In genomic region chr4:79362522-79362921, GRCm38 (mm10) we compare ENCODE assay signal across 17 mouse cellular contexts.
"Had no signal": no experiment of that assay in that cellular context is flagged by ENCODE, and none has a peak within 500 bp of the region (broad histone marks: within the 10 kb centered on the region; RNA-seq: fewer than 3 reads in every experiment).

No protein-coding gene starts in this region.

- DNase-seq: lung, adult 2 months; lung, postnatal 14 days; lung, postnatal 36 days; right cerebral cortex, postnatal 14 days; thymus, adult 2 months; thymus, postnatal 25 days; thymus, postnatal 4 days had no signal

- H3K4me2 ChIP-seq: lung, embryonic 15.5 days; midbrain, embryonic 11.5 days; midbrain, embryonic 13.5 days; midbrain, embryonic 15.5 days; neural tube, embryonic 12.5 days; stomach, embryonic 15.5 days had no signal

- H3K27me3 ChIP-seq: lung, embryonic 15.5 days; megakaryocyte, embryonic 14.5 days; midbrain, embryonic 13.5 days; midbrain, embryonic 15.5 days; neural tube, embryonic 12.5 days; stomach, embryonic 15.5 days had no signal

- H3K27ac ChIP-seq: lung, embryonic 15.5 days; macrophage; midbrain, embryonic 13.5 days; midbrain, embryonic 15.5 days; neural tube, embryonic 12.5 days; stomach, embryonic 15.5 days; stomach, postnatal 0 days had no signal

- H3K4me3 ChIP-seq: lung, embryonic 15.5 days; megakaryocyte, embryonic 14.5 days; midbrain, embryonic 13.5 days; midbrain, embryonic 15.5 days; neural tube, embryonic 12.5 days; stomach, embryonic 15.5 days had no signal

- H3K36me3 ChIP-seq: lung, embryonic 15.5 days; midbrain, embryonic 13.5 days; midbrain, embryonic 15.5 days; neural tube, embryonic 12.5 days; stomach, embryonic 15.5 days had no signal

- H3K4me1 ChIP-seq: lung, embryonic 15.5 days; megakaryocyte, embryonic 14.5 days; midbrain, embryonic 13.5 days; midbrain, embryonic 15.5 days; neural tube, embryonic 12.5 days; stomach, embryonic 15.5 days had no signal

- H3K9me3 ChIP-seq: lung, embryonic 15.5 days; megakaryocyte, embryonic 14.5 days; midbrain, embryonic 13.5 days; midbrain, embryonic 15.5 days; neural tube, embryonic 12.5 days; stomach, embryonic 15.5 days had no signal

- ATAC-seq: lung, postnatal 0 days; midbrain, embryonic 13.5 days; midbrain, embryonic 15.5 days had no signal

- H3K9ac ChIP-seq: lung, embryonic 15.5 days; midbrain, embryonic 13.5 days; midbrain, embryonic 15.5 days; neural tube, embryonic 12.5 days; stomach, embryonic 15.5 days had no signal
